Mouse (Mus musculus): Measurements from ENCODE around the gene Tmem110.

DNA sequence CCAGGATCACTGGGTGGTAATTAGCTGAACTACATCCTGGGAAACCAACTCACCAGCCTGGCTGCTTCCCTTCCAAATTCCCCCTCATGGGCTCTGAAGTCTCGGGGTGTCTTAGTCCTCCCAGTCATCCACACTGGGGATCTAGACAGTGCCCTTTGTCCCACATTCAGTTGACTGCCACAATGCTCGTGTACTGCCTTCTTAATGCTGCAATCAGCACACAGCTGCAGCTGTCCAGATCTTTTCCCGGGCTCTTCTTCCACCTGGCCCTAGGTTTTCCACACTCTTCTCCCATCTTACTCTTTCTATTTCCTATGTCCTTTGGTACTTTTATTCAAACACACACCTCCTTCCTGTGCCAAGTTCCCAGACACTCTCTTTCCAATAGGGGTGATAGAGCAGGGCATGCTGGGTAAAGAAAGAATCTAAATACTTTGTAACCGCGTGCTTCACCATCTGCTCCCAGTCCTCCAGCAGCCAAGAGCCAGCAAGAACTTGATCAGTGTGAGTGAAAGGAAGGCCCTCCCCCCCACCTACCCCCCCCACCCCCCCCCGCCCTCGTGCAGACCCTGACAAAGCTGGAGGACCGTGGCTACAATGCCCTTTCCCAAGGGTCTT lies 96.8 kb downstream of the Tmem110 start:
- TF ChIP-seq CTCF (conservative IDR thresholded peaks at IDR 0.05; ENCODE audit: insufficient read depth, insufficient read length, low read depth, low read length) = no peak
- TF ChIP-seq POLR2A (IDR thresholded peaks at IDR 0.05; ENCODE audit: low read depth, low read length) = no peak

All from kidney, adult 2 months (tissue).